Mouse (Mus musculus): ENCODE measurements around the gene Eps15l1.
A peak's percentile ranks its signal among the peaks of the same experiment; 100 is the strongest.

The Eps15l1 gene

GRCm38 (mm10) chr8:72409443-72409842 is 11.8 kb downstream of the Eps15l1 start:
- no peak for DNase-seq

GRCm38 (mm10) chr8:72407878-72408277 is 13.4 kb downstream of the Eps15l1 start:
- no peak for DNase-seq

- DNase-seq: no peak
These were observed 18.3 kb downstream of the Eps15l1 start for GRCm38 (mm10) chr8:72402981-72403380.

GRCm38 (mm10) chr8:72401381-72401780 is 19.9 kb downstream of the Eps15l1 start:
- DNase-seq: no peak

GRCm38 (mm10) chr8:72385737-72386136 is 35.5 kb downstream of the Eps15l1 start:
- DNase-seq: no peak

- DNase-seq: no peak
These were observed 38.9 kb downstream of the Eps15l1 start for GRCm38 (mm10) chr8:72382395-72382794.

- no peak for DNase-seq
These were observed 40.6 kb downstream of the Eps15l1 start for GRCm38 (mm10) chr8:72380656-72381055.

- DNase-seq: no peak
These were observed 44.4 kb downstream of the Eps15l1 start for GRCm38 (mm10) chr8:72376900-72377299.

GRCm38 (mm10) chr8:72376309-72376708 is 45.0 kb downstream of the Eps15l1 start:
- DNase-seq: no peak

- no peak for DNase-seq
These were observed 46.1 kb downstream of the Eps15l1 start for GRCm38 (mm10) chr8:72375161-72375560.

GRCm38 (mm10) chr8:72372311-72372710 is 48.9 kb downstream of the Eps15l1 start:
- no peak for DNase-seq

- DNase-seq: no peak
These were observed 49.9 kb downstream of the Eps15l1 start for GRCm38 (mm10) chr8:72371356-72371755.

GRCm38 (mm10) chr8:72366435-72366834 is 54.8 kb downstream of the Eps15l1 start:
- DNase-seq: no peak

GRCm38 (mm10) chr8:72365826-72366225 is 55.4 kb downstream of the Eps15l1 start:
- DNase-seq: peak; percentile 63

- no peak for DNase-seq
These were observed 56.2 kb downstream of the Eps15l1 start for GRCm38 (mm10) chr8:72365016-72365415.

- peak; percentile 70 for DNase-seq
These were observed 57.8 kb downstream of the Eps15l1 start for GRCm38 (mm10) chr8:72363457-72363856.

- no peak for DNase-seq
These were observed 58.5 kb downstream of the Eps15l1 start for GRCm38 (mm10) chr8:72362754-72363153.

- no peak for DNase-seq
These were observed 61.1 kb downstream of the Eps15l1 start for GRCm38 (mm10) chr8:72360162-72360561.

GRCm38 (mm10) chr8:72356593-72356992 is 64.7 kb downstream of the Eps15l1 start:
- DNase-seq: no peak

GRCm38 (mm10) chr8:72354272-72354671 is 67.0 kb downstream of the Eps15l1 start:
- peak; percentile 77 for DNase-seq

- no peak for DNase-seq
These were observed 67.6 kb downstream of the Eps15l1 start for GRCm38 (mm10) chr8:72353700-72354045.

GRCm38 (mm10) chr8:72352951-72353699 is 68.1 kb downstream of the Eps15l1 start:
- DNase-seq: peak; percentile 74

- DNase-seq: no peak
These were observed 69.8 kb downstream of the Eps15l1 start for GRCm38 (mm10) chr8:72351405-72352005.

- DNase-seq: no peak
These were observed 70.5 kb downstream of the Eps15l1 start for GRCm38 (mm10) chr8:72350727-72351126.

- DNase-seq: no peak
These were observed 71.4 kb downstream of the Eps15l1 start for GRCm38 (mm10) chr8:72349838-72350237.

Data from kidney, adult 11 months (tissue).